Mouse (Mus musculus) kidney, embryonic 15.5 days (tissue): ENCODE results near the gene B230217C12Rik. TPM values are rescaled to one million over a fixed set of nuclear protein-coding genes. Genes with fewer than 3 reads are reported as not detected.

ENCODE experiments used
- ATAC-seq: fragments of 200-750 bp; cut with Nextera tagmentation; replicated peaks from 2 replicates; pipeline ENCODE4 v1.8.0; 2017; ENCODE audit warnings: moderate TSS enrichment; ENCODE audit not compliant: low FRiP score
- H3K27ac ChIP-seq: fragments of 300-500 bp; sonication (generic); 2 replicates; pipeline ENCODE4 v1.5.1; 2015; ENCODE audit warnings: mild to moderate bottlenecking, inconsistent platforms
- H3K27me3 ChIP-seq: fragments of 300-500 bp; sonication (generic); 2 replicates; pipeline ENCODE4 v1.6.1; 2015; ENCODE audit warnings: inconsistent platforms
- H3K36me3 ChIP-seq: fragments of 300-500 bp; sonication (generic); 2 replicates; pipeline ENCODE4 v1.6.1; 2015; ENCODE audit warnings: inconsistent platforms
- H3K4me1 ChIP-seq: fragments of 300-500 bp; sonication (generic); 2 replicates; pipeline ENCODE4 v1.6.1; 2015; ENCODE audit warnings: inconsistent platforms
- H3K4me2 ChIP-seq: fragments of 300-500 bp; sonication (generic); 2 replicates; pipeline ENCODE4 v1.6.1; 2015; ENCODE audit warnings: moderate library complexity, mild to moderate bottlenecking, inconsistent platforms
- H3K4me3 ChIP-seq: fragments of 300-500 bp; sonication (generic); replicated peaks from 2 replicates; pipeline ENCODE4 v1.5.1; 2015; ENCODE audit warnings: mild to moderate bottlenecking, inconsistent platforms
- H3K9ac ChIP-seq: fragments of 300-500 bp; sonication (generic); 2 replicates; pipeline ENCODE4 v1.6.1; 2015; ENCODE audit warnings: mild to moderate bottlenecking, inconsistent platforms
- H3K9me3 ChIP-seq: fragments of 300-500 bp; sonication (generic); replicated peaks from 2 replicates; pipeline ENCODE4 v1.6.1; 2016; ENCODE audit warnings: inconsistent platforms
- WGBS: fragments of 180-500 bp; shearing (Covaris S2); methylation state at CpG from one replicate; pipeline ENCODE4 v1.1.7; 2015; ENCODE audit warnings: mixed read lengths; 5-methylcytosine and 5-hydroxymethylcytosine counted together
- polyA plus RNA-seq: library from polyadenylated mRNA; unstranded; fragments of >200 nt; fragmentation: Nextera tagmentation; extraction: Ambion mirVana; gene quantifications from 2 replicates; pipeline ENCODE4 v1.2.1, GENCODE M21; 2015

B230217C12Rik gene
- polyA plus RNA-seq, 1 experiment from 2014 or later, result 7.5 TPM

DNA sequence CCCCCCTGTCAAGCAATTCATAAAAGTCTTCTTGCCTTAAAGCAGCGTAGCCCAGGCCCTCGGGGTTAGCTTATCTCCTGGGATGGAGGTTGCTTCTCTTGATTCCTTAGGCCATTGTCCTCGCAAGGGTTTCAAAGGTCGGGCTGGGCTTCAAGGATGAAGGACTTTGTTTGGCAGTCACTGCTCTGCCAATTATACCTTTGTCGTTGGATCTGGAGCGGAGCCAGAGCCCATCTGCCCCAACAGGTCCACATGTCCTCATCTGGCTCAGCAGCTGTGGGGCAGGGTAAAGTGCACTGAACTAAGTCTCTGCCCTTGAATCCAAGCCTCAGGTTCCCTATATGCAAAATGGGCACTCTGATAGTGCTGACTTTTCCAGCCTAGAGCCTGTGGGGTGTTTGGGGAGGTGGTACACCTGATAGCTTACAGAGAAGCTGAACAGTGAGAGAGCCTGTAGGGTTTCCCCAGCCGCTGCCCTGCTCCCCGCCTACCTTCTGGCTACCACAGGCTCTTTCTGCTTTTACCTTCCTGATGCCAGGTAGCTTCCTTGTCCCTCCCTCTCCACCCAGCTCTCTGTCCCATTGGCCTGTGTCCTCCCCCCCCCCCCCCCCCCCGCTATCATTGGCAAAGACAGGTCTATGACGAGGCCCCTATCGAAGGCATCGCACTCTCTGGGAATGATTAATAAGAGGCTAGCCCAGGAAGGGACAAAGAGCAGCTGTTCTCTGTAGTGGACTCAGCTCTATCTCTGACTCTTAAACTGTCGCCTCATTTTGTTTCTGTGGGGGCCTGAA is 28.8 kb upstream of the B230217C12Rik start:
- Histone ChIP-seq H3K27me3 (no peaks in the 10 kb centered on the region), H3K4me1 (peaks cover 99% of the 10 kb centered on the region), H3K36me3 (peaks cover 53% of the 10 kb centered on the region), H3K9ac (0 out of 2 replicates have a peak overlapping the region, but pooled peaks have one; percentile 10), H3K9me3 (no peaks in the 10 kb centered on the region), H3K4me2 (peak overlapping the region; percentile 43), H3K4me3 (peak overlapping the region; percentile 7; the same call in 1 of the 2 replicates), H3K27ac (peak overlapping the region; percentile 87)
- 40% methylated on average over 12 of the region's 13 CpGs for WGBS
- ATAC-seq, result peak; percentile 65

DNA sequence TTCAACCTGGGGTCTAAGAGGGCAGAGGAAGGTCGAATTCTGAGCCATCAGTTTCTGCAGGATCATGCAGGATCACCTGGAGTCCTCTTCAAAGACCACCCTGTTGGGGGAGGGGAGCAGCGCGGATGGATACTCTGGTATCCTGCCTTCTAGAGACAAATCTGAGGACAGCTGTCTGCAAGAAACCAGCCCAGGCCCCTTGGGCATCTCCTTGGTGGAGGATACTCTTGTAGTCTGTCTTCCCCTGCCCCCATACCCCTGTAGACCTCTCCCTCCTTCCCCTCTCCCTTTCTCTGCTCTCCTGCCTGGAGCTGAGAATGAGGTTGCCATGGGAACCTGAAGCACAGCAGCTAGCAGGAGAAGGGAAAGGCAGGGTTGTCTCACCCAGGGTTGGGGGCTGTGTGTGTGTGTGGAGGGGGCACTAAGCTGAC is 28.1 kb upstream of the B230217C12Rik start:
- no peak overlapping the region for H3K9ac ChIP-seq
- H3K4me1 ChIP-seq, result peaks cover 99% of the 10 kb centered on the region
- WGBS, result 56% methylated on average over 3 of the region's 3 CpGs
- no peak overlapping the region for H3K4me3 ChIP-seq
- H3K27me3 ChIP-seq, result no peaks in the 10 kb centered on the region
- H3K4me2 ChIP-seq, result peak overlapping the region; percentile 43
- ATAC-seq, result no peak; the same call in 1 of the 2 replicates
- no peaks in the 10 kb centered on the region for H3K9me3 ChIP-seq
- peaks cover 55% of the 10 kb centered on the region for H3K36me3 ChIP-seq
- peak overlapping the region; percentile 87 for H3K27ac ChIP-seq

DNA sequence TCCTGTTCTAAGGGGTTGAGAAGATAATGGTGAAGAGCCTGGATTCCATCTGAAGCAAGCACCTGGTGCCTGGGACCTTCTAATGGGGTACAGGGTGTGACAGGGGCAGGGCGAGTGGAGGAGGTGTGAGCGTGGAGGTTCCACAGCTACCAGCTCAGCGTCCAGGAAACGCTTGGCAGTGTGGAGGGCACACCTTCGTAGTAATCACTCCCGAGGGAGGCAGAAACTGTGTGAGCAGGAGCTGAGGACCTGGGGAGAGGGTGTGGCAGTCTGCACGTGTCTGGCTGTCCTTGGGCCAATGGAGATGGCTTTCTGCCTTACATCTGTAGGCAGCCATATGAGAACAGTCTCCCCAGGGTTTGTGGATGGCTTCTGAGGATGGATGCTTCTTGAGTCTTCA is 27.5 kb upstream of the B230217C12Rik start:
- H3K27me3 ChIP-seq, result no peaks in the 10 kb centered on the region
- H3K9ac ChIP-seq, result no peak overlapping the region
- peaks cover 99% of the 10 kb centered on the region for H3K4me1 ChIP-seq
- no peak overlapping the region for H3K4me2 ChIP-seq
- WGBS, result 55% methylated on average over 7 of the region's 7 CpGs
- no peak overlapping the region for H3K4me3 ChIP-seq
- peak overlapping the region; percentile 87 for H3K27ac ChIP-seq
- H3K9me3 ChIP-seq, result no peaks in the 10 kb centered on the region
- H3K36me3 ChIP-seq, result peaks cover 55% of the 10 kb centered on the region
- ATAC-seq, result no peak

DNA sequence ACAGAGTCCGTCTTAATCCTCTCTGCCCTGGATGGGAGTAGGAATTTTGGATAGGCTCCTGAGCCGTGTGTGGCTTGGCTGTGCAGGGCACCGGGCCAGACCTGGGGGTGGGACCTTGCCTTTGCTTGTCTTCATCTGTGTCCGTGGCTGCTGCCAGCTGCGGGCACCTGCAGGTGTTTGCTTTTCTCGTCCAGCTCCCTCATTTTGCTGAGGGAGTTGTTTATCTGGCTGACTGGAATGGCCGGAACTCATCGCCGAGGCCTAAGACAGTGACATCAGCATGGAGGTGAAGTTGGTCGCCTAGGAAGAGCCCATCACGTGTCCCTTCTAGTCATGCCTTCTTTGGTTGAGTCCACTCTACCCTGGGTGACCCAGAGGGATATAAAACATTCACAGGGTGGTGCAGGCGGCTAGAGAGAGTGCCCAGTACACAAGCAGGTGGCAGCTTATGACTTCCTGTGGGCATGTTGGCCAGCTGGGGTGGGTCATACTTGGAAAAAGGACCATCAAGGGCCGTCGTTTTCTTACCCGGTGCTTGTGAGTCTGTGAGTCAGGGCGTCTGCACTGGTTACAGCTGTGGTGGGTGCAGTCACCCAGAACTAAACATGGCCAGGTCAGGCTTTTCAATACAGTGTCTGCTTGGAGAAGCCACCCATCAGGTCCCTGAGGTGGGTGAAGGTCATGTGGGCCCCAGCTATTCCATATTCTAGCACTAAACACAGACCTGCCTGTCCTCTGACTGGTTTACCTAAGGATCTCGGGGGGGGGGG is 26.6 kb upstream of the B230217C12Rik start:
- Histone ChIP-seq H3K27ac (peak overlapping the region; percentile 87), H3K27me3 (no peaks in the 10 kb centered on the region), H3K36me3 (peaks cover 59% of the 10 kb centered on the region), H3K4me1 (peaks cover 99% of the 10 kb centered on the region), H3K9me3 (no peaks in the 10 kb centered on the region), H3K4me2 (no peak overlapping the region), H3K4me3 (no peak overlapping the region), H3K9ac (no peak overlapping the region)
- no peak for ATAC-seq
- WGBS, result 64% methylated on average over 17 of the region's 17 CpGs

DNA sequence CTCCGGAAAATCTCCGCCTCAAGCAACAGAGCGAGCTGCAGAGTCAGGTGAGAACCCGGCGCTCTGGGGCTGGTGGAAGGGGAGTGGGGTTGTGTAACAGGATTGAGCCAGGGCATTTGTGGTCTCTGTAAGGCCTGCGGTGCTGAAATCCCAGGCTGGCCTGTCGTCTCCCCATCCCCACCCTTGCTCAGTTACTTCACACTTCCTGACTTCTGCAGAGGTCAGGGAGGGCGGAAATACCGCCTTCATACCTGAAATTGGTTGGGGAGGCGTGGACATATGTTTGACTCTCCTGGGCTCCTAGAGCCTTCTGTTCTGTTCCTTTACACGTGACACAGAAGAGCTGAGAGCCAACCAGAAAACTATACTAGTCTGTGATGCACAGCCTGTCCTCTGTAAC is 24.8 kb upstream of the B230217C12Rik start:
- Histone ChIP-seq H3K4me2 (no peak overlapping the region), H3K27ac (peak overlapping the region; percentile 79; the same call in 1 of the 2 replicates)

DNA sequence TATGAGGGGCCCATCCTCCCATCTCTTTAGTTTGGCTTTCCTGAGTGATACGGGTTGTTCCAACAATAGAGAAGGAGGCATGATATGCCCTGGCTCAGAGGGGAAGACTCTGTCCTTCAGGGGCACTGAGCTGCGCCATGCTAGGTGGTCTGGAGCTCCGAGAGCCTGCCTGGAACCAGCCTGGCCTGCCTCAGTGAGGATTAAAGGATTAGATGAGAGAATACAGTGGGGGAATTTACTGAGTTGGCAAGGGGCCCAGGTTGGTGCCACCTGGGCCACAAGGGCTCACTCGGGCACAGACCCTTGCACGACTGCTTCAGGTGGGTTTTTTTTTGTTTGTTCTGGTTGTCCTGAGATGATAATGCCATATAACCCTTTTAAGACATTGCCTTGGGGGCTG is 24.4 kb upstream of the B230217C12Rik start:
- no peak overlapping the region for H3K4me3 ChIP-seq
- H3K27me3 ChIP-seq, result no peaks in the 10 kb centered on the region
- no peak overlapping the region for H3K9ac ChIP-seq
- no peak for ATAC-seq
- no peak overlapping the region for H3K4me2 ChIP-seq
- peaks cover 81% of the 10 kb centered on the region for H3K4me1 ChIP-seq
- peaks cover 69% of the 10 kb centered on the region for H3K36me3 ChIP-seq
- H3K9me3 ChIP-seq, result no peaks in the 10 kb centered on the region
- WGBS, result 78% methylated on average over 5 of the region's 5 CpGs
- H3K27ac ChIP-seq, result peak overlapping the region; percentile 79

More for the DNA sequence above, 24.8 kb upstream of the B230217C12Rik start:
- Histone ChIP-seq H3K36me3 (peaks cover 65% of the 10 kb centered on the region), H3K9ac (no peak overlapping the region), H3K4me1 (peaks cover 83% of the 10 kb centered on the region), H3K4me3 (no peak overlapping the region), H3K27me3 (no peaks in the 10 kb centered on the region), H3K9me3 (no peaks in the 10 kb centered on the region)
- WGBS, result 80% methylated on average over 11 of the region's 11 CpGs
- ATAC-seq, result no peak

DNA sequence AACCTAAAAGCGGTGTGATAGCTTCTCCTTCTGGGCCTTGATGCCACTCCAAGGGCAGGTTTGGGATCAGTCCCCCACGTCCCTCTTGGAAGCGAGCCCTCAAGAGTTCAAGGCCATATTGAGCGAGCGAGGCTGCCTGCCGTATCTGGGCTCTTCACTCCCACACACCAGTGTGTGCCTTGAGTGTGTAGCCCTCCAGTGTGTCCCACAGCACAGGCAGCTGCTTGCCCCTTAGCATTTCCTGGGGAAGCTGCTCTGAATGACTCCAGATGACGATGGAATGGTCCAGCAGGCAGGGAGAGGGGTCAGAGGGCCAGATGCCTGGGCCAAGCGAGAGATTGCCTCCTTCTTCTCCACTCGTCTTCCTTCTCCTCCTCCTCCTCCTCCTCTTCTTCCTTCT is 23.7 kb upstream of the B230217C12Rik start:
- H3K4me1 ChIP-seq, result peaks cover 80% of the 10 kb centered on the region
- WGBS, result 26% methylated on average over 9 of the region's 9 CpGs
- ATAC-seq, result no peak
- peaks cover 76% of the 10 kb centered on the region for H3K36me3 ChIP-seq
- H3K4me3 ChIP-seq, result no peak overlapping the region
- H3K9me3 ChIP-seq, result no peaks in the 10 kb centered on the region
- H3K27ac ChIP-seq, result peak overlapping the region; percentile 79
- no peak overlapping the region for H3K4me2 ChIP-seq
- no peaks in the 10 kb centered on the region for H3K27me3 ChIP-seq
- 0 out of 2 replicates have a peak overlapping the region, but pooled peaks have one; percentile 21 for H3K9ac ChIP-seq

DNA sequence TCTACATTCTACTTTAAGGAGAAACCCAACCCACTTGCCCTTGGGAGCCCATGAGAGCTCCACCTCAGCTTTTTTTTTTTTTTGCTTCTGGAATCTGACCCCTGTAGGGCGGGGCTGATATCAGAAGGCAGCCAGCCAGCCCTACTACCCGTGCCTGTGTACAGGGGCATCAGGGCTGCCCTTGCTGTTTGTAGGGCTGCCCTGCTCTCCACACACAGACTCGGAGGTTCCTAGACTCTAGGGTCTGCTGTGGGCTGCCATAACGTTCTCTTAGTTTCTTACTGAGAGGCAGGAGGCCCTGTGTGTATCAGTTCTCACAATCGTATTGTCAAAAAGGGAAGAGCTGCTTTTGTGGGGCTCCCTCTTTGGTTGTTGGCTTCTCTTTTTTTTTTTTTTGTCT is 23.2 kb upstream of the B230217C12Rik start:
- H3K4me3 ChIP-seq, result no peak overlapping the region
- H3K4me2 ChIP-seq, result no peak overlapping the region
- no peak overlapping the region for H3K9ac ChIP-seq
- H3K27ac ChIP-seq, result peak overlapping the region; percentile 79
- H3K27me3 ChIP-seq, result no peaks in the 10 kb centered on the region
- WGBS, result 31% methylated on average over 5 of the region's 5 CpGs
- H3K36me3 ChIP-seq, result peaks cover 76% of the 10 kb centered on the region
- no peaks in the 10 kb centered on the region for H3K9me3 ChIP-seq
- H3K4me1 ChIP-seq, result peaks cover 76% of the 10 kb centered on the region
- ATAC-seq, result no peak

DNA sequence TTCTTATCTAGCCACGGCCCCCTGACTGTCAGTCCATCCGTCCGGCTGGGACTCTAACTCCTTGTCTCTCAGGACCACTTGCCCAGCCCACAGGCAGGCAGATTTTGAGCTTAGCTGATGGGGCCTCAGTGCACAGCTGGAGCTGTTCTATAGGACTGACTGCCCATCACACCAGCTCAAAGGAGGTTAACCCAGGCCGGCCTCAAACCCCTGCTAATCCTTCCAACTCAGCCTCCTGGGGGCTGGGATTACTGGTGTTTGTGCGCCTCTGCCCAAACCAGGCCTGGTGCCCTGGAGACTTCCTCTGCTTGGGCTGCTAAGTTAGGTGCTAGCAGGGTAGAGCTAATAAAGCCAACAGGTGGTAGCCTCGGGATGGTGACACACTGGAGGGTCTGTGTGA is 22.6 kb upstream of the B230217C12Rik start:
- no peak for ATAC-seq
- Histone ChIP-seq H3K36me3 (peaks cover 80% of the 10 kb centered on the region), H3K27me3 (no peaks in the 10 kb centered on the region), H3K9me3 (no peaks in the 10 kb centered on the region), H3K4me2 (no peak overlapping the region), H3K4me1 (peaks cover 76% of the 10 kb centered on the region), H3K27ac (peak overlapping the region; percentile 79), H3K4me3 (no peak overlapping the region), H3K9ac (0 out of 2 replicates have a peak overlapping the region, but pooled peaks have one; percentile 33)
- WGBS, result 58% methylated on average over 6 of the region's 6 CpGs

DNA sequence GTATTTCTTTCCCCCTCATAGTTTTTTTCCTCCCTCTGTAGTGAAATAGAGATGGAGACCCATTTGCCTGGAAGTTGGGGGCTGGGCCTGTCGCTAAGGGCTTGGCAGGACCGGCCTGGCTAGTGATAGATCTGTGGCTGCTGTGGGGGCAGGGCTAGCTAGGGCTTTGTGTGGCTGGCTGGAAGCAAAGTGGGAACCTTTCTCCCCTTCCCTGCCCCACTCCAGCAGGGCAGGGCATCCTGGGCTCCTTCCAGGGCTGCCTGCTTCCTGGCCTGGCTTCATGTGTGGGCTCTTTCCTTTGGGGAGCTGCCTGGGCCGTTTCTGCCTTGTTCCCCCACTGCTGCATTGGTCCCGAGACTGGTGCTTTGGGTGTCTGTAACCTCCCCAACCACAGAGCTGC is 22.0 kb upstream of the B230217C12Rik start:
- Histone ChIP-seq H3K4me2 (no peak overlapping the region), H3K27ac (peak overlapping the region; percentile 73), H3K36me3 (peaks cover 81% of the 10 kb centered on the region), H3K9me3 (no peaks in the 10 kb centered on the region), H3K4me3 (no peak overlapping the region), H3K4me1 (peaks cover 74% of the 10 kb centered on the region), H3K9ac (peak overlapping the region; percentile 33; the same call in 1 of the 2 replicates), H3K27me3 (no peaks in the 10 kb centered on the region)
- no peak for ATAC-seq
- 19% methylated on average over 4 of the region's 4 CpGs for WGBS

DNA sequence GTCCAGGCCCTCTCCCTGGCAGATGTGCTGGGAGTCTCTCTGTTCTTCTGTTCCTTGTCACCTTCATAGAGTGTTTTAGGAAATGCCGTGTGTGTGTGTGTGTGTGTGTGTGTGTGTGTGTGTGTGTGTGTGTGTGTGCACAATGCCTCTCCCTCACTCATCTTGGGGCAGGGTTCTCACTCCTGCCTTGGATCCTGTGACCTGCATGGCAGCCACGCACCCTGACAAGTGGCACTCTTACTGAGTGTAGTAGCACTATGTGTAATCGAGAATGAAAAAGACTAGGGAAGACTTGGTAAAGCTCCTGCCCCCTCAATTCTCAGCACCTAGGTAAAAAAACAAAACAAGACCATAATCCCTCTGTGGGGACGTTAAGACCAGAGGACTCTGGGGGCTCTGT is 21.5 kb upstream of the B230217C12Rik start:
- H3K36me3 ChIP-seq, result peaks cover 81% of the 10 kb centered on the region
- no peaks in the 10 kb centered on the region for H3K27me3 ChIP-seq
- peaks cover 69% of the 10 kb centered on the region for H3K4me1 ChIP-seq
- no peak for ATAC-seq
- peak overlapping the region; percentile 73 for H3K27ac ChIP-seq
- WGBS, result 58% methylated on average over 4 of the region's 4 CpGs
- H3K9me3 ChIP-seq, result no peaks in the 10 kb centered on the region
- H3K4me3 ChIP-seq, result no peak overlapping the region
- no peak overlapping the region for H3K9ac ChIP-seq
- H3K4me2 ChIP-seq, result no peak overlapping the region

DNA sequence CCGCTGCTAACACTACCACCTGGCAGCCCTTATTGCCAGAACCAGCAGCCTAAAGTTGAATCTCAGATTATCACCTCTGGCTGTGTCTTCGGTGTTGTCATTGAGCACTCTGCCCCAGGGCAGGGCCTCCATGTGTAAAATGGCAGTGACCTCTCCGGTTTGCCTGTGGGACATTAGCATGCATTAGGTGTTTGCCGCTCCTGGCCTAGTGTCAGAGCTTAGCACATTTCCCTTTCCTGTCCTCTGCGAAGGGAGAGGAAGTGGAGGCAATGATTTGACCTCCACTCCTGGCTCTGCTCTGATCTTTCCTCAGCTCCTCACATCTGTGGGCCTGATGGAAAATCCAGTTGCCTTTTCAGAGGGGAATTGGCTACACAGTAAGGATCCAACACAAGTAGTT is 20.7 kb upstream of the B230217C12Rik start:
- Histone ChIP-seq H3K4me1 (peaks cover 68% of the 10 kb centered on the region), H3K4me2 (no peak overlapping the region), H3K27me3 (no peaks in the 10 kb centered on the region), H3K4me3 (no peak overlapping the region), H3K36me3 (peaks cover 83% of the 10 kb centered on the region), H3K27ac (no peak overlapping the region), H3K9ac (no peak overlapping the region), H3K9me3 (no peaks in the 10 kb centered on the region)
- no peak for ATAC-seq
- 74% methylated on average over 5 of the region's 5 CpGs for WGBS
